Mouse (Mus musculus) liver, embryonic 14.5 days (tissue): ENCODE measurements around the gene Emx1.

ENCODE experiments used
- CTCF ChIP-seq: IDR thresholded peaks from 2 replicates; pipeline ENCODE4 v1.5.1; 2016; ENCODE audit warnings: antibody characterized with exemption, low read depth, control low read depth
- EP300 ChIP-seq: IDR thresholded peaks from 2 replicates; pipeline ENCODE4 v1.6.1; 2016; ENCODE audit warnings: antibody characterized with exemption, low read depth

DNA sequence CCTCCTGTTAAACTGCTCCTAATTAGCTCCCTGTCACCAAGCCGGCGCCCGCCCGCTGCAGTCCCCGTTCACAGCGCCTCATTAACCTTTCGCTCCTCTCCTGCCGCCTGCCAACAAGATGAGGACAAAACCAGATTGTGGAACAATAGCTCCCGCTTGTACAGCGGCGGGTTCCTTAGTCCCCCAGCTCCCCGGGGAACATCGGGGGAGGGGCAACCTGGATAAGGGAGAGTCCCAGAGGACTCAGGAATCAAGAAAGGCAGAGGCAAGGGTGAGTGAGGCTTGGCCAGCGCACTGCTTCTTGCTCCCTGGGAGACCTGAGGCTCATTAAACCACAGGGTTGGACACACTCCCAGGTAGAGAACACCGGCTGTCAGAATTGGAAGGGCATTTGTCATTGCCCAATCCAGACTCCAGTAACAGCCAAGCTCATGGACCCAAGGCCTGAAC, 37.2 kb downstream of the Emx1 start:
- no peak for TF ChIP-seq CTCF
- no peak for TF ChIP-seq EP300
